Mouse (Mus musculus): ENCODE results near the gene Anxa9. TPM values are rescaled to one million over a fixed set of nuclear protein-coding genes. Genes with fewer than 3 reads are reported as not detected.

Anxa9 gene
- total and polyA plus RNA-seq, 3 experiments = 1.5 to 4.1 (median 2.5) TPM

DNA sequence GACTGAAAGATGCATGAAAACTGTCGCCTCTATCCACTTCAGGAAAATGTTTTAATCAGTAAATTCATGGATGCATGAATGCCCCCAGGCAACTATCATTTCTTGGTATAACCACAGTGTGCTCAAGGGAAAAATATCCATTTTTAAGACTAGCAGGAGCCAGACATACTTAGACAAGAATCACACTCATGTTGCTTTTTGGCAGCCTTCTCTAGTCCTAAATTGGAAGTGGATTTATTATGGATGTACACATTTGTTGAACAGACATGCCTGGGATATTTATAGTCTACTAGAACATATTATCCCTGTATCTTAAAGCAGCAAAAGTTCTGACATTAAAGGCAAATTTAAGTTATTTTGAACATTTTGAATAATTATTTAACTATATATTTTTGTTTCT lies 42.3 kb downstream of the Anxa9 start:
- TF ChIP-seq USF1 (IDR thresholded peaks at IDR 0.05; ENCODE audit: low read depth, low read length) (no peak), SIN3A (IDR thresholded peaks at IDR 0.05; ENCODE audit: low read length) (no peak), TCF12 (IDR thresholded peaks at IDR 0.05; ENCODE audit: low read depth, low read length) (no peak), JUN (IDR thresholded peaks at IDR 0.05; ENCODE audit: insufficient read depth, low read depth, low read length) (no peak), ELF1 (IDR thresholded peaks at IDR 0.05; ENCODE audit: low read depth, low read length) (no peak), RAD21 (IDR thresholded peaks at IDR 0.05; ENCODE audit: low read depth, low read length) (no peak), CTCF (conservative IDR thresholded peaks at IDR 0.05 in 1 of 2, IDR thresholded peaks at IDR 0.05 in 1 of 2; ENCODE audit: low read depth in 2 of 2, low read length in 2 of 2) (no peak), NRF1 (IDR thresholded peaks at IDR 0.05; ENCODE audit: low read depth, low read length) (no peak), MAZ (IDR thresholded peaks at IDR 0.05; ENCODE audit: low read depth, low read length) (no peak), ZNF384 (IDR thresholded peaks at IDR 0.05; ENCODE audit: low read depth, low read length) (no peak), UBTF (IDR thresholded peaks at IDR 0.05; ENCODE audit: low read depth, low read length) (no peak), JUND (conservative IDR thresholded peaks at IDR 0.05; ENCODE audit: low read depth, low read length) (no peak), ZC3H11A (IDR thresholded peaks at IDR 0.05; ENCODE audit: low read depth, low read length) (no peak), NELFE (IDR thresholded peaks at IDR 0.05; ENCODE audit: low read depth, low read length) (no peak)
- no peaks in the 10 kb centered on the region for H3K27me3 ChIP-seq (replicated peaks)
- no peak overlapping the region for H3K4me2 ChIP-seq (ENCODE audit: insufficient read depth, low read depth, poor library complexity, severe bottlenecking)
- no peaks in the 10 kb centered on the region for H3K79me2 ChIP-seq (replicated peaks; ENCODE audit: control insufficient read depth, extremely low read depth, insufficient read depth, poor library complexity, severe bottlenecking)
- H3K4me1 ChIP-seq (ENCODE audit: control insufficient read depth in 1 of 2, insufficient read depth in 2 of 2) = peaks cover 0 to 11% of the 10 kb centered on the region in 2 experiments; a peak in 1 of 4 replicates
- no peak for DNase-seq (ENCODE audit: extremely low read depth)
- in situ Hi-C loops (cut with MboI; ENCODE audit: low pct_ligation_motif_present, low pct_unique_long_range_greater_than_20kb, low sequenced_read_pairs) = loop anchor here (5.0 kb wide), 1 partner anchor 132 kb away; the partner anchor contains the start of genes Lysmd1 and Scnm1
- H3K36me3 ChIP-seq (replicated peaks in 1 of 2; ENCODE audit: control insufficient read depth in 1 of 2, insufficient read depth in 1 of 2, low read length in 1 of 2) = peaks cover 8 to 69% of the 10 kb centered on the region in 2 experiments
- H3K9ac ChIP-seq (ENCODE audit: insufficient read depth, low read depth) = no peak overlapping the region
- no peak overlapping the region for H3K27ac ChIP-seq (ENCODE audit: insufficient read depth, low read depth)
- H3K4me3 ChIP-seq (replicated peaks in 1 of 3; ENCODE audit: low read depth in 2 of 3, low read length in 2 of 3, poor library complexity in 1 of 3) = no peak overlapping the region
- dilution Hi-C loops (cut with MboI; ENCODE audit: extremely low pct_ligation_motif_present, extremely low pct_unique_long_range_greater_than_20kb, low sequenced_read_pairs) = no loop called here
- H3K9me3 ChIP-seq (replicated peaks; ENCODE audit: low read length) = peaks cover 2% of the 10 kb centered on the region

DNA sequence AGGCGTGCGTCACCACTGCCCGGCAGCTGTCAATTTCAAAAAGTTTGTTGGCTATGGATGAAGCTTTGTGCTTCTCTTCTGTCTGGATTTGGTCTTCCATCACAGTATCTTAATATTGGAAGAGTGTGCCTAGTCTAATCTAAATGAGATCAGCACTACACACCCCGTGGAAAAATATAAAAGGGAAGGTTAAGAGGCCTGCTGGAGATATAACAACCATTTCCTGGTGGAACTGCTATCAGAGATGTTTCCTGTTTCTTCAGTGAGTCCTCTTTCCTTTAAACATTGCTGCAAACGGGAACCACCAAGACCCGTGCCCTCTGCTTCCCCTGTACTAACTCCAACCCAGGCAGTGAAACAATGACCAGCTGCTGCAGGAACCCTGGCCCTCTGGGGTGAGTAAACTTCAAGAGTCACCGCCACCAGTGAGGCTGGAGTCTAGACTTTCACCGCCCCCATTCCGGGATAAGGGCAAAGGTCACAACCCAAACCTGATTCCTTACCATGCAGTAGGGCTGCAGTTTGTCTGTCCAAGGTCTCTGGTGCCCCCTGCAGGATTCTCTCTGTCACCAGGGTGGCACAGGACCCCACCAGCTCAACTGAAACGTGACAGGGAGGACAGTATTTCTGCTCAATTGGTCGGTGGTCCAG lies 43.8 kb downstream of the Anxa9 start:
- dilution Hi-C loops (cut with MboI; ENCODE audit: extremely low pct_ligation_motif_present, extremely low pct_unique_long_range_greater_than_20kb, low sequenced_read_pairs) = no loop called here
- Histone ChIP-seq H3K9ac (ENCODE audit: insufficient read depth, low read depth) (no peak overlapping the region), H3K4me3 (replicated peaks in 1 of 3; ENCODE audit: low read depth in 2 of 3, low read length in 2 of 3, poor library complexity in 1 of 3) (no peak overlapping the region), H3K27me3 (replicated peaks) (no peaks in the 10 kb centered on the region), H3K4me2 (ENCODE audit: insufficient read depth, low read depth, poor library complexity, severe bottlenecking) (no peak overlapping the region), H3K4me1 (ENCODE audit: control insufficient read depth in 1 of 2, insufficient read depth in 2 of 2) (peaks cover 0 to 11% of the 10 kb centered on the region in 2 experiments; a peak in 1 of 4 replicates), H3K27ac (ENCODE audit: insufficient read depth, low read depth) (no peak overlapping the region), H3K79me2 (replicated peaks; ENCODE audit: control insufficient read depth, extremely low read depth, insufficient read depth, poor library complexity, severe bottlenecking) (no peaks in the 10 kb centered on the region), H3K9me3 (replicated peaks; ENCODE audit: low read length) (peaks cover 2% of the 10 kb centered on the region), H3K36me3 (replicated peaks in 1 of 2; ENCODE audit: control insufficient read depth in 1 of 2, insufficient read depth in 1 of 2, low read length in 1 of 2) (peaks cover 11 to 61% of the 10 kb centered on the region in 2 experiments)
- in situ Hi-C loops (cut with MboI; ENCODE audit: low pct_ligation_motif_present, low pct_unique_long_range_greater_than_20kb, low sequenced_read_pairs) = no loop called here
- DNase-seq (ENCODE audit: extremely low read depth) = peak; percentile 72
- no peak for TF ChIP-seq NRF1 (IDR thresholded peaks at IDR 0.05; ENCODE audit: low read depth, low read length)
- TF ChIP-seq UBTF (IDR thresholded peaks at IDR 0.05; ENCODE audit: low read depth, low read length) = no peak
- TF ChIP-seq CTCF (conservative IDR thresholded peaks at IDR 0.05 in 1 of 2, IDR thresholded peaks at IDR 0.05 in 1 of 2; ENCODE audit: low read depth in 2 of 2, low read length in 2 of 2) = peak; percentile 43 to 94; a peak in 3 of 4 replicates
- no peak for TF ChIP-seq ZKSCAN1 (IDR thresholded peaks at IDR 0.05; ENCODE audit: borderline replicate concordance, low read depth, low read length)
- no peak for TF ChIP-seq TCF12 (IDR thresholded peaks at IDR 0.05; ENCODE audit: low read depth, low read length)
- TF ChIP-seq RAD21 (IDR thresholded peaks at IDR 0.05; ENCODE audit: low read depth, low read length) = peak; percentile 91
- no peak for TF ChIP-seq JUND (conservative IDR thresholded peaks at IDR 0.05; ENCODE audit: low read depth, low read length)
- TF ChIP-seq USF1 (IDR thresholded peaks at IDR 0.05; ENCODE audit: low read depth, low read length) = no peak
- peak; percentile 87 for TF ChIP-seq SMC3 (IDR thresholded peaks at IDR 0.05; ENCODE audit: low read depth, low read length)
- TF ChIP-seq CHD2 (IDR thresholded peaks at IDR 0.05; ENCODE audit: low read length) = no peak
- TF ChIP-seq MXI1 (IDR thresholded peaks at IDR 0.05; ENCODE audit: low read depth, low read length) = no peak
- TF ChIP-seq MEF2A (IDR thresholded peaks at IDR 0.05; ENCODE audit: borderline replicate concordance, low read depth, low read length) = no peak
- TF ChIP-seq TBP (conservative IDR thresholded peaks at IDR 0.05; ENCODE audit: low read depth, low read length) = no peak
- TF ChIP-seq KAT2A (IDR thresholded peaks at IDR 0.05; ENCODE audit: insufficient replicate concordance, low read length) = no peak
- no peak for TF ChIP-seq NELFE (IDR thresholded peaks at IDR 0.05; ENCODE audit: low read depth, low read length)
- peak; percentile 81 for TF ChIP-seq BHLHE40 (IDR thresholded peaks at IDR 0.05; ENCODE audit: low read depth, low read length)
- 0 out of 2 replicates have a peak, but pooled peaks have one; percentile 39 for TF ChIP-seq MYC (IDR thresholded peaks at IDR 0.05; ENCODE audit: low read depth, low read length)
- no peak for TF ChIP-seq ZNF384 (IDR thresholded peaks at IDR 0.05; ENCODE audit: low read depth, low read length)
- no peak for TF ChIP-seq ZMIZ1 (IDR thresholded peaks at IDR 0.05; ENCODE audit: low read depth, low read length)
- no peak for TF ChIP-seq EP300 (IDR thresholded peaks at IDR 0.05; ENCODE audit: low read length)
- no peak for TF ChIP-seq GABPA (IDR thresholded peaks at IDR 0.05; ENCODE audit: insufficient replicate concordance, low read depth, low read length)
- no peak for TF ChIP-seq E2F4 (IDR thresholded peaks at IDR 0.05; ENCODE audit: insufficient replicate concordance, low read depth, low read length)
- TF ChIP-seq SIN3A (IDR thresholded peaks at IDR 0.05; ENCODE audit: low read length) = no peak
- no peak for TF ChIP-seq IRF4 (IDR thresholded peaks at IDR 0.05; ENCODE audit: low read depth, low read length)
- peak; percentile 27; the same call in 1 of the 2 replicates for TF ChIP-seq ZC3H11A (IDR thresholded peaks at IDR 0.05; ENCODE audit: low read depth, low read length)
- no peak for TF ChIP-seq CHD1 (IDR thresholded peaks at IDR 0.05; ENCODE audit: low read depth, low read length)

All from CH12.LX (cell line).